Mouse (Mus musculus) c-Kit-positive CD71-positive TER-119-positive erythroid progenitor cells, embryonic 14.5 days (primary cell): ENCODE results near the gene Wnt2b.

ENCODE experiments used
- DNase-seq: peaks from one replicate; pipeline ENCODE4 v3.0.0-alpha.2; 2013; ENCODE audit warnings: low spot score

Gene Wnt2b

GRCm38 (mm10) chr3:104896141-104896540 is 65.6 kb downstream of the Wnt2b start:
- DNase-seq, result no peak
